Mouse (Mus musculus) embryonic fibroblast, embryonic 13.5 days (primary cell): ENCODE results near the gene Nrap. TPM values are rescaled to one million over a fixed set of nuclear protein-coding genes. Genes with fewer than 3 reads are reported as not detected.
"Not testable (repeated sequence)": the region's sequence is repeated elsewhere in the genome, so short reads cannot be mapped to it uniquely, and the experiment has no call there.

Experiments
- H3K27ac ChIP-seq: 2 replicates; pipeline ENCODE4 v1.5.1; 2012; ENCODE audit warnings: low read length, control low read depth, inconsistent platforms; ENCODE audit not compliant: insufficient read depth
- H3K4me1 ChIP-seq: 2 replicates; pipeline ENCODE4 v1.6.1; 2011; ENCODE audit warnings: low read length; ENCODE audit not compliant: control insufficient read depth, insufficient read depth
- H3K4me3 ChIP-seq: 2 replicates; pipeline ENCODE4 v1.5.1; 2011; ENCODE audit warnings: mild to moderate bottlenecking, control low read depth, low read length; ENCODE audit not compliant: insufficient read depth
- CTCF ChIP-seq: IDR thresholded peaks from 2 replicates; pipeline ENCODE4 v1.5.1; 2011; ENCODE audit warnings: mild to moderate bottlenecking, control low read depth, low read length, moderate library complexity, borderline replicate concordance; ENCODE audit not compliant: insufficient read depth
- POLR2A ChIP-seq: IDR thresholded peaks from 2 replicates; pipeline ENCODE4 v1.6.1; 2011; ENCODE audit warnings: low read depth, mild to moderate bottlenecking, control low read depth, low read length, moderate library complexity
- polyA plus RNA-seq: library from polyadenylated mRNA; stranded (reverse); fragments of >200 nt; gene quantifications from 2 replicates; pipeline ENCODE4 v1.2.4, GENCODE M21; 2011; ENCODE audit warnings: low read depth; ENCODE audit not compliant: missing spikeins, insufficient read length

Gene Nrap
- polyA plus RNA-seq, 1 experiment, result 0.21 TPM

GRCm38 (mm10) chr19:56422476-56423338 is 32.9 kb upstream of the Nrap start:
- Histone ChIP-seq H3K4me1 (no peaks in the 10 kb centered on the region), H3K27ac (0 out of 2 replicates have a peak overlapping the region, but pooled peaks have one; percentile 36), H3K4me3 (no peak overlapping the region)
- TF ChIP-seq CTCF (peak; percentile 66), POLR2A (no peak)

DNA sequence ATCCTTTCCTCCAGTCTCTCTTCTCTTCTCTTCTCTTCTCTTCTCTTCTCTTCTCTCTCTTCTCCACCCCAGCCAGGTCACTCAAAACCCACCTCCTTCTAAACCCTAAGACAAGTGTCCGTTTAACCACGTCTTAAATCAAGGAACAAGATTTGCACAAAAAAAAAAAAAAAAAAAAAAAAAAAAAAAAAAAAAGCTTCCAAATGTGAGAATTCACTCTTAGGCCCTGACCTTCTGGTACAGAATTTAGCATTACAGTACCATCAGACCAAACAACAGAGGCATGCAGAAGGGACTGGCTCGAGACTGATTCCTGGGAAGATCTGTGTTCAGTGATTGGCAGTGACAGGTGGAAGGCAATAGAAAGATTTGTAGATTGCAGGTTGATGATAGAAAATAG is 30.5 kb upstream of the Nrap start:
- Histone ChIP-seq H3K4me1 (no peaks in the 10 kb centered on the region), H3K27ac (no peak overlapping the region), H3K4me3 (no peak overlapping the region)
- no peak for TF ChIP-seq CTCF
- TF ChIP-seq POLR2A, result no peak

GRCm38 (mm10) chr19:56419452-56419851 is 29.6 kb upstream of the Nrap start:
- no peaks in the 10 kb centered on the region for H3K4me1 ChIP-seq
- no peak overlapping the region for H3K27ac ChIP-seq
- no peak overlapping the region for H3K4me3 ChIP-seq
- TF ChIP-seq CTCF (no peak), POLR2A (no peak)

GRCm38 (mm10) chr19:56418404-56418803 is 28.6 kb upstream of the Nrap start:
- TF ChIP-seq POLR2A (no peak), CTCF (no peak)
- no peak overlapping the region for H3K4me3 ChIP-seq
- H3K27ac ChIP-seq, result no peak overlapping the region
- H3K4me1 ChIP-seq, result no peaks in the 10 kb centered on the region

- H3K27ac ChIP-seq, H3K4me3 ChIP-seq, H3K4me1 ChIP-seq: not testable (repeated sequence)
Observed at GRCm38 (mm10) chr19:56409884-56410283, 20.0 kb upstream of the Nrap start.

DNA sequence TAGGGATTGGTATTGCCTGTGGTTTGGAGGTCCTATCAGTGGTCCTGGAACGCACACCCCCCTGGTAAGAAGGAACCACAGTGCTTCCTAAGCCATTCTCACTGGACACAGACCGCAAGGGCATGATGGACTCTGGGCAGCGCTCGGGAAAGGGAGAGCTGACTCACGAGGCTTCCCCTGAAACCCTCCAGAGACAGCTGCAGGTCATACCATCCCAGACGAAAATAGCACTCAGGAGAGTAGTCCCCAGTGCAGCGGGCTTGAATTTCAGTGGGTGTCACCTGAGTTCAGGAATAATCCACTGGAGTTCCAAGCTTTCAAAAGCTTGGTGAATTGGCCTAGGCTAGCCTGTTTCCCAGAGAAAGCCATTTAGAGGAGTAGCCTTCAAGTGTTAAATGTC is 16.7 kb upstream of the Nrap start:
- Histone ChIP-seq H3K27ac (no peak overlapping the region), H3K4me3 (no peak overlapping the region), H3K4me1 (no peaks in the 10 kb centered on the region)
- TF ChIP-seq CTCF (no peak), POLR2A (no peak)

- no peak overlapping the region for H3K4me3 ChIP-seq
- H3K27ac ChIP-seq, result no peak overlapping the region
- TF ChIP-seq POLR2A (no peak), CTCF (no peak)
- no peaks in the 10 kb centered on the region for H3K4me1 ChIP-seq
Observed at GRCm38 (mm10) chr19:56405824-56406223, 16.0 kb upstream of the Nrap start.

DNA sequence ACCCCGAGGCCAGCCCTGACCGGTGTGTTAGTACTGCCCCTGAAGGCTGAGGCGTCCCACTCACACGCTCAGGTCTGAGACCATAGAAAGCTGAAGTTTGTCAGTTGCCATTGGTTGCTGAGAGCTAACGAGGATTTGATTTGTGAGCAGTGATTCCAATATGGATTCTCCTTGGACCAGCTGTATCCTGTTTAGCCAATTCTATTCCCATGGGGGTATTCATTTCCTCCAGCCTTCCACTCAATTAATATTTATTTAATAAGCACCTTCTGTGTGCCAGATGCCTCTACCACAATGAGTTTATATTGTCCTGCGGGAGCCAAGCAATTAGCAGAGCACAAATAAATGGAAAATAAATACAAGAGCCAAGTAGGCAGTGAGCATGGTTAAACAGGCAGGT is 12.0 kb upstream of the Nrap start:
- H3K27ac ChIP-seq, result no peak overlapping the region
- no peak overlapping the region for H3K4me3 ChIP-seq
- TF ChIP-seq POLR2A (no peak), CTCF (no peak)
- H3K4me1 ChIP-seq, result no peaks in the 10 kb centered on the region

DNA sequence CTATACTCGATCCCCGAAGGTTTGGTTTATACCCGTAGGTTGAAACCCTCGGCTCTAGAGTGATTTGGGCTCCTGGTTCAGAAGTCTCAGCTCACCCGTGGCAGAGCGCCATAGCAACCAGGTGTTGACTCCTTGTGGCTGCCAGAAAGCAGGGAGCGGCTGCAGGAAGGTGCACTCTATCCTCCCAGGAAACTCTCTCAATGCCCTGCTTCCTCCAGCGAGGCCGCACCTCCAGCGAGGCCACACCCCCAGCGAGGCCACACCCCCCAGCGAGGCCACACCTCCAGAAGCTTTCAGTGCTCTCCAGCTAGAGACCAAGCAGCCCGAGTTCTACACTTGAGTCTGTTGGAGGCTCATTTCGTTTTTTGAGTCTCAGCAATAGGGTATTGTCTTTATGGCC is 10.4 kb upstream of the Nrap start:
- TF ChIP-seq CTCF, result no peak
- TF ChIP-seq POLR2A, result no peak
- Histone ChIP-seq H3K4me3 (no peak overlapping the region), H3K27ac (no peak overlapping the region), H3K4me1 (no peaks in the 10 kb centered on the region)

GRCm38 (mm10) chr19:56398528-56398795 is 8.6 kb upstream of the Nrap start:
- Histone ChIP-seq H3K4me1 (no peaks in the 10 kb centered on the region), H3K4me3 (no peak overlapping the region), H3K27ac (no peak overlapping the region)
- TF ChIP-seq CTCF, result no peak
- TF ChIP-seq POLR2A, result no peak

DNA sequence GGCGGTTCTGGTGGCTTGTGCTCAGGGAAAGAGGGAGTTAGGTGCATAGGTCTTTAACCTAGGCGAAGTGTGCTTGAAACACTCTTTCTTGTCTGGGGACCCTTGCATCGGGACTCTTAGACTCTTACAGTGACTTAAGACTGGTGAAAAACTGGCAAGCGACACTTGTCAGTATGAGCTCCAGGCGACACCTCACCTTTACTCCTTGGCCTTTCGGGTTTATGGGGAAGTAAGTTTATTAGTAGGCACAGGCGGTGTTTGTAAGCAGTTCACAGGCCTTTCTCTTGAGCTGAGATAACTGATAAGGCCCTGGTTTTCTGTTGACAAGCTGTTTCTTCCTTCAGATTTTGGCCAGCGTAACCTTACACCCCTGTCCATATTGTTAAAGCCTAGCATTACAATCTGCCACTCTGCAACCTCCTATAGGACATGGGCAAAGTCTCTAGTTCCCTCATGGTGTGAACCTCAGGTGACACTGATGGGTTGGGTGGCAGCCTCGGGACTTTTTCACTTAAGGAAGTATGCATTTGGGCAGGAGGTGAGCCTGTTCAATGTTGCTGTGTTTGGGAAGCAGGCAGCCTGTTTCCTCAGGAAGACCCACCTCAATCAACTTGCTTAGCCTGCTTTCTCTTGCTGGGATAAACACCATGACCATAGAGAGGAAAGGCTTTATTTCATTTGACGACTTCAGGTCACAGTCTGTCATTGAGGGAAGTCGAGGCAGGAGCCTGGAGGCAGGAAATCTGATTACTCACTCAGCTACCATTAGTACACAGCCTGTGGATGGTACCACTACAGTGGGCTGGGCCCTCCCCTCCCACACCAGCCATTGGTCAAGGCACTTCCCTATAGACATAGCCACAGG is 8.1 kb upstream of the Nrap start:
- peak overlapping the region; percentile 34 for H3K4me3 ChIP-seq
- no peaks in the 10 kb centered on the region for H3K4me1 ChIP-seq
- H3K27ac ChIP-seq, result peak overlapping the region; percentile 2; the same call in 1 of the 2 replicates
- TF ChIP-seq POLR2A, result no peak
- TF ChIP-seq CTCF, result no peak
